Mouse (Mus musculus) neutrophil, adult 83 days (primary cell): Measurements from ENCODE around the gene Prl3b1. TPM values are rescaled to one million over a fixed set of nuclear protein-coding genes. Genes with fewer than 3 reads are reported as not detected.

Source experiments
- total RNA-seq, 2 experiments: library from RNA; stranded (reverse); gene quantifications; one replicate each; pipeline ENCODE4 v1.2.4; 2023

Gene Prl3b1
- total RNA-seq, result not detected

GRCm38 (mm10) chr13:27241547-27241946, at the start of gene Prl3b1:
Prl3b1 (plus strand) TSS chr13:27241847.

GRCm38 (mm10) chr13:27196359-27196758, 45.3 kb upstream of the Prl3b1 start, which contains the start of gene Prl3c1:
Prl3c1 (plus strand) TSS chr13:27196659.

GRCm38 (mm10) chr13:27259136-27259535, 17.5 kb downstream of the Prl3b1 start, which contains the start of gene Prl3a1:
Prl3a1 (plus strand) TSS chr13:27259436.

Other genes with a start within 250 kb of the Prl3b1 start
- gene Prl, start 184.3 kb upstream of the Prl3b1 start, total RNA-seq, result not detected
- gene Prl3d1, start 147.7 kb upstream of the Prl3b1 start, total RNA-seq, result not detected
- gene Prl3d2, start 120.1 kb upstream of the Prl3b1 start, total RNA-seq, result not detected
- not detected for gene Prl3d3, start 85.1 kb upstream of the Prl3b1 start, total RNA-seq
- gene Prl3c1, start 45.2 kb upstream of the Prl3b1 start, total RNA-seq, result not detected
- gene Prl3a1, start 17.6 kb downstream of the Prl3b1 start, total RNA-seq, result not detected
- not detected for gene Prl6a1, start 70.8 kb downstream of the Prl3b1 start, total RNA-seq
- not detected for gene Prl8a2, start 103.8 kb downstream of the Prl3b1 start, total RNA-seq
- gene Prl2b1, start 149.0 kb downstream of the Prl3b1 start, total RNA-seq, result not detected
- not detected for gene Prl8a6, start 196.8 kb downstream of the Prl3b1 start, total RNA-seq